Comparison of ENCODE assay signal across 8 mouse cellular contexts in the genomic region with DNA sequence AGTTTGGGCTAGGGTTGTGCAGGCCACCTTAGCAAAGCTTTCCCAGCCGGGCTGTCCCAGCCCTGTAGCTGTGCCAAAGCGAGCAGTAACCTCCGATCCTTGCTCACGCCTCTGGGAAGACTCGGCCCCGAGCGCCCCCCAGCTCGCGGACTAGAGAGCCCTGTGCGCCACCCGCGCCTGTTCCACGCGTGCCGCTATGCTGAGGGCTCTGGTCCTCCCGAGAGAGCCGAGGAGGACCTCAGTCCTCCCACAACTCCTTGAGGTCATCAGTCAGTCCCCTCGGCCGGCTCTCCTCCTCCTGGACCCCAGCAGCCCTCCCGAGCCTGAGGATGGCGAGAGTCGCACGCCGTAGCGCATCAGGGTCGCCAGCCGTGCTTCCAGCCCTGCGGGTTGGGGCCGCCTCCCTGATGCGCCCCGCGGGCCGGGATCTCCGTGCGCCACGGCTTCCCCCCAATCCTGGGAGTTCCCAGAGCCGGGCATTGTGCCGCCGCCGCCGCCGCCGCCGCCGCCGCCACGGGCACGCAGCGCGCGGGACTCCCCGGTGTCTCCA. TPM values are rescaled to one million over a fixed set of nuclear protein-coding genes. Genes with fewer than 3 reads are reported as not detected.
A peak's percentile ranks its signal among the peaks of the same experiment; 100 is the strongest.
DNase-seq lines count a peak whose midpoint lies in the region.

No protein-coding gene starts in this region.

- H3K9me3 ChIP-seq in limb, embryonic 10.5 days (replicated peaks), result no peaks in the 10 kb centered on the region

- no peaks in the 10 kb centered on the region for H3K36me3 ChIP-seq in limb, embryonic 10.5 days

- WGBS in limb, embryonic 10.5 days, result under 1% methylated on average over 52 of the region's 52 CpGs

- H3K27ac ChIP-seq in limb, embryonic 10.5 days, result peak overlapping the region; percentile 72

- H3K4me3 ChIP-seq in limb, embryonic 10.5 days, result peak overlapping the region; percentile 69

- H3K27me3 ChIP-seq in limb, embryonic 10.5 days (ENCODE audit: low read depth, poor library complexity, severe bottlenecking), result peaks cover 87% of the 10 kb centered on the region

- peaks cover 61% of the 10 kb centered on the region for H3K4me1 ChIP-seq in limb, embryonic 10.5 days

- peak; percentile 79 for DNase-seq in cerebellum, adult 11-12 months
- no peak for DNase-seq in cerebellum, adult 9-10 months
- DNase-seq in right cerebral cortex, adult 18-20 months, result peak; percentile 56
- DNase-seq in right cerebral cortex, postnatal 10 days (ENCODE audit: low spot score in 2 of 2), result no peak
- DNase-seq in limb, embryonic 10.5 days (ENCODE audit: low spot score), result peak; percentile 69
- DNase-seq in thymus, postnatal 4 days, result no peak
- no peak for DNase-seq in testis, postnatal 10 days (ENCODE audit: low spot score)
- no peak for DNase-seq in layer of hippocampus, postnatal 25 days (ENCODE audit: extremely low spot score in 1 of 2, low spot score in 1 of 2)

RNA-seq across cellular contexts. Expression of a gene that starts 2.9 kb away (rescaled TPM):
- 1.4 and 1.7 TPM in 2 replicates for polyA plus RNA-seq in limb, embryonic 10.5 days (2016; fragmentation: Nextera tagmentation; extraction: Ambion mirVana)
- total RNA-seq in layer of hippocampus, postnatal 25 days (2021), result 100 to 1,000 TPM; 266 to 285 TPM

Comparison
In these comparisons a context has a peak if more than half of its experiments do, and no peak if none do; other contexts are left out.
1. DNase-seq: peak in cerebellum, adult 11-12 months (single experiment), right cerebral cortex, adult 18-20 months (single experiment) and limb, embryonic 10.5 days (single experiment); none in cerebellum, adult 9-10 months (single experiment), right cerebral cortex, postnatal 10 days (0 of 2), thymus, postnatal 4 days (single experiment), testis, postnatal 10 days (single experiment) and layer of hippocampus, postnatal 25 days (0 of 2).